Mouse (Mus musculus): Measurements from ENCODE around the gene Cited2.

DNA sequence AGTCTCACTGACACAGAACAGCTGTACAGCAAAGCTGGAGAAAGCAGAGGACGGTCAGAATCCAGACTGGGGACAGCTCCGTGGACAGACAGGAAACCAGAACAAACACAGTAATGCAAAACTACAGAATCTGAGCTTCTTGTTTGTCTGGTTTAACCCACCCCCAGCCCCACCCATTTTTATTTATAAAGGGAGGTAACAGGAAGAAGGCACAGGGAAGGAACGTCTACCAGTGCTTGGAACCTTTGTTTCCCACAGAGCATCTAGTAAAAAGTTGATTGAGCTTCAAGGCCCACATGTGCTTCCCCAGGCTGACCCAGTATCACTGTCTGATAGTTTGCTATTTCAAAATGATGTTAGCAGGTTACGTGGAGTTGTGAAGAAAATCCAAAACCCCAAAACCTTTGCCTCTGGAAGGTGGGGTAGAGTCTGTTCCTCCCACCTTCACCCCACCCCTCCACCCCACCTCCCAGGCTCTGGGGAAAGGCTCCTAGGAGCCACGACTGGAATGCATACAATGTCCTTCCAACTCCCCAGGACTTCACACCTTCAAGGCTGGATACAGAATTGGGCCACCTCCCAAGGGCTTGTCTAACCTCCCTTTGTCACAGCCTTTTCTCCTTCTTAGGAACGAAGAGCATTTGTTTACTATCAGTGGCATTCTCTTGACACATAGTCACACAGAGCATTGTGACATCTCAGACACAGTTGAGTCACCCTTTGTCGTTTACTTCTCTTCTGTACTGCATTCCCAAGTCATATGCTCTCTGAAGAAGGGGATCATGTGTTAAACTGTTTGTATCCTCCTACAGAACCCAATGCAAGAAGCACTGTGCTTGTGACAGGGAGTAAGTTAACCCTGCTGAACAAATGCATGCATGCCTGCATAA, 25.4 kb upstream of the Cited2 start:
- TF ChIP-seq CTCF (IDR thresholded peaks at IDR 0.05; ENCODE audit: low read depth, low read length) (no peak), POLR2A (IDR thresholded peaks at IDR 0.05; ENCODE audit: extremely low read depth, insufficient read depth, low read length) (no peak)

Data from liver, adult 2 months (tissue).